Comparison of ENCODE assay signal across 8 mouse cellular contexts in the genomic region with DNA sequence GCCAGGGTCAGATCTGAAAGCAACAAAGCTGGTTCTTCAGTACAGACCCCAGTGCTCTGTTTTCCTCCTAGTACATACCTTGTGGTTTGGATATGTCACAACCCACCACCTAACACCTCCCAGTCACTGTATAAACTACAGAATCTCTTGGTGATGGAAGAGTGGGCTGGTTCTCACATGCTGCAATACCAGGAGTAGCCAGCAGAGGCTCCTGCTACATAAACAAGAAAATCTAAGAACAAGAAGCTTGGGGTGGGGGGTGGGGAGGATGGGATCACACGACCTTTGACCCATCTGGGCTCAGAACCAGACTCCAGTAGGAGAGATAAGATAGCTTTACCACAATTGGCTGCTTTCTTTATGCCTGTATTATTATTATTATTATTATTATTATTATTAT. TPM values are rescaled to one million over a fixed set of nuclear protein-coding genes. Genes with fewer than 3 reads are reported as not detected.
DNase-seq lines count a peak whose midpoint lies in the region; ATAC-seq and TF ChIP-seq lines count a peak whose summit lies in the region.
"Had no signal": no experiment of that assay in that cellular context is flagged by ENCODE, and none has a peak within 500 bp of the region (broad histone marks: within the 10 kb centered on the region; RNA-seq: fewer than 3 reads in every experiment).

No protein-coding gene starts in this region.

- no peak for ATAC-seq in megakaryocyte, adult 5-6 weeks (ENCODE audit: poor library complexity, severe bottlenecking)

- in situ Hi-C loops in ES-E14 (cut with MboI; ENCODE audit: low sequenced_read_pairs in 2 of 2, unreplicated experiment in 2 of 2) = no loop called here

- H3K36me3 ChIP-seq in ES-E14 (ENCODE audit: control insufficient read depth, insufficient read depth, low read length, poor library complexity, severe bottlenecking) = no peaks in the 10 kb centered on the region
- H3K36me3 ChIP-seq: limb, embryonic 12.5 days had no signal

- no peaks in the 10 kb centered on the region for H3K9me3 ChIP-seq in ES-E14 (ENCODE audit: control insufficient read depth, insufficient read depth, low read depth, low read length)
- H3K9me3 ChIP-seq: limb, embryonic 12.5 days had no signal

- H3K4me1 ChIP-seq in ES-E14 (ENCODE audit: control insufficient read depth in 2 of 2, insufficient read depth in 2 of 2, low read length in 2 of 2, poor library complexity in 1 of 2) = peaks cover 0 to 13% of the 10 kb centered on the region in 2 experiments; a peak in 1 of 4 replicates
- H3K4me1 ChIP-seq: limb, embryonic 12.5 days had no signal

- TF ChIP-seq CTCF in left cerebral cortex, adult 2 months (IDR thresholded peaks at IDR 0.05) = peak; percentile 40

- no peak overlapping the region for H3K27ac ChIP-seq in left cerebral cortex, adult 2 months
- no peak overlapping the region for H3K27ac ChIP-seq in ES-E14 (ENCODE audit: insufficient read depth, low read depth, low read length, poor library complexity, severe bottlenecking)
- H3K27ac ChIP-seq: limb, embryonic 12.5 days had no signal

- H3K9ac ChIP-seq in ES-E14 (ENCODE audit: insufficient read depth, low read depth, low read length, poor library complexity, severe bottlenecking) = no peak overlapping the region
- H3K9ac ChIP-seq: limb, embryonic 12.5 days had no signal

- intact Hi-C loops in left cerebral cortex, adult 2 months (cut with DNase I) = no loop called here
- intact Hi-C loops in left cerebral cortex, postnatal 25 days (cut with DNase I) = no loop called here

- no peak overlapping the region for H3K4me3 ChIP-seq in left cerebral cortex, adult 2 months
- H3K4me3 ChIP-seq in ES-E14 (ENCODE audit: insufficient read depth in 1 of 2, low read depth in 1 of 2, low read length in 2 of 2, poor library complexity in 1 of 2, severe bottlenecking in 1 of 2) = no peak overlapping the region
- H3K4me3 ChIP-seq: limb, embryonic 12.5 days had no signal

- no peak for DNase-seq in left cerebral cortex, adult 2 months (ENCODE audit: extremely low spot score in 1 of 2, low spot score in 2 of 2)
- DNase-seq in left cerebral cortex, postnatal 25 days (ENCODE audit: low spot score in 2 of 2) = no peak
- peak; percentile 83 for DNase-seq in ES-E14 (ENCODE audit: low read depth, low spot score)
- peak; percentile 30 for DNase-seq in brain, adult 2 months (ENCODE audit: low read depth, low spot score)
- peak; percentile 30 for DNase-seq in lung, postnatal 36 days
- DNase-seq in ovary, postnatal 14 days (ENCODE audit: low spot score) = no peak

TF ChIP-seq in ES-E14, 5 proteins besides CTCF, POLR2A, EP300 and RAD21:
- TF ChIP-seq ZNF384 (IDR thresholded peaks at IDR 0.05; ENCODE audit: low read depth, low read length) (no peak), HCFC1 (IDR thresholded peaks at IDR 0.05; ENCODE audit: borderline replicate concordance, insufficient read depth, low read length) (no peak)

RNA-seq across cellular contexts. Expression of gene Slc5a4b, which starts 8.0 kb away (rescaled TPM):
- total RNA-seq in left cerebral cortex, adult 2 months (2021) = not detected
- total RNA-seq in left cerebral cortex, postnatal 25 days (2021) = not detected
- 7.1 and 11.0 TPM in 2 replicates for total RNA-seq in ES-E14 (2012; rRNA removed)
- not detected in 2 replicates for total RNA-seq in megakaryocyte, adult 5-6 weeks (2015)
- total RNA-seq in megakaryocyte, adult 5-6 weeks (2017) = not detected in 2 replicates

RNA-seq across cellular contexts. Expression of gene Slc5a4a, which starts 28.5 kb away (rescaled TPM):
- not detected for total RNA-seq in left cerebral cortex, adult 2 months (2021)
- total RNA-seq in left cerebral cortex, postnatal 25 days (2021) = not detected
- total RNA-seq in ES-E14 (2012; rRNA removed) = 0.18 TPM in 1 of 2 replicates, not detected in the other
- total RNA-seq in megakaryocyte, adult 5-6 weeks (2015) = not detected in 2 replicates
- total RNA-seq in megakaryocyte, adult 5-6 weeks (2017) = not detected in 2 replicates

Comparison
In these comparisons a context has a peak if more than half of its experiments do, and no peak if none do; other contexts are left out.
1. DNase-seq: peak in ES-E14 (single experiment), brain, adult 2 months (single experiment) and lung, postnatal 36 days (single experiment); none in left cerebral cortex, adult 2 months (0 of 2), left cerebral cortex, postnatal 25 days (0 of 2) and ovary, postnatal 14 days (single experiment).